22 mouse cellular contexts compared by ENCODE assay signal in the genomic region with DNA sequence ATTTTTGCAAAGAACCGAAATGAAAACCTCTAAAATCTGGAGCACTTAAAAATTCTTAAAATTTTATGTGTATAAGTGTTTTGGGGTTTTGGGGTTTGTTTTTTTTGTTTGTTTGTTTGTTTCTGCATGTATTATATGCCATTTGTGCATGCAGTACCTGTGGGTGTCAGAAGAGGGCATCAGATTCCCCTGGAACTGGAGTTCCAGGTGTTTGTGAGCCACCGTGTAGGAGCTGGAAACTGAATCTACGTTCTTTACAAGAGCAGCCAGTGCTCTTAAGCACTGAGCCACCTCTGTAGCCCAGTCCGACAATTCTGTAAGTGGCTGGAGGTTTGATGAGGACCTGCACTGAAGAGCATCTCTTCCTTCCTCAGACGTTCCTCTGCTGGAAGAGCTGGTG. TPM values are rescaled to one million over a fixed set of nuclear protein-coding genes. Genes with fewer than 3 reads are reported as not detected.
"Had no signal": no experiment of that assay in that cellular context is flagged by ENCODE, and none has a peak within 500 bp of the region (broad histone marks: within the 10 kb centered on the region; RNA-seq: fewer than 3 reads in every experiment).

No protein-coding gene starts in this region.

- DNase-seq: kidney, adult 2 months; kidney, postnatal 14 days; layer of hippocampus, adult 9-11 months; layer of hippocampus, postnatal 36 days; liver; liver, embryonic 13.5 days; lung, adult 2 months; lung, postnatal 10 days; retina, postnatal 1 day; thymus, adult 18-20 months; thymus, postnatal 14 days had no signal

- H3K4me3 ChIP-seq: kidney, embryonic 15.5 days; limb, embryonic 12.5 days; liver, embryonic 13.5 days; midbrain, embryonic 15.5 days; neural tube, embryonic 13.5 days; stomach, embryonic 15.5 days had no signal

- H3K4me2 ChIP-seq: kidney, embryonic 15.5 days; limb, embryonic 12.5 days; liver, embryonic 13.5 days; midbrain, embryonic 11.5 days; midbrain, embryonic 15.5 days; neural tube, embryonic 13.5 days; stomach, embryonic 15.5 days had no signal

- H3K4me1 ChIP-seq: kidney, embryonic 15.5 days; limb, embryonic 12.5 days; liver, embryonic 13.5 days; megakaryocyte, embryonic 14.5 days; midbrain, embryonic 15.5 days; neural tube, embryonic 13.5 days; stomach, embryonic 15.5 days had no signal

- H3K27ac ChIP-seq: kidney, embryonic 15.5 days; limb, embryonic 12.5 days; liver, embryonic 13.5 days; macrophage; midbrain, embryonic 15.5 days; neural tube, embryonic 13.5 days; stomach, embryonic 15.5 days had no signal

- H3K27me3 ChIP-seq: kidney, embryonic 15.5 days; limb, embryonic 12.5 days; liver, embryonic 13.5 days; midbrain, embryonic 15.5 days; neural tube, embryonic 13.5 days; stomach, embryonic 15.5 days had no signal

- H3K9ac ChIP-seq: kidney, embryonic 15.5 days; limb, embryonic 12.5 days; liver, embryonic 13.5 days; midbrain, embryonic 15.5 days; neural tube, embryonic 13.5 days; stomach, embryonic 15.5 days had no signal

- ATAC-seq: midbrain, embryonic 15.5 days had no signal

- H3K9me3 ChIP-seq: liver, embryonic 13.5 days; midbrain, embryonic 15.5 days; neural tube, embryonic 13.5 days; stomach, embryonic 15.5 days had no signal

- H3K36me3 ChIP-seq: kidney, embryonic 15.5 days; limb, embryonic 12.5 days; liver, embryonic 13.5 days; midbrain, embryonic 15.5 days; neural tube, embryonic 13.5 days; stomach, embryonic 15.5 days had no signal

RNA-seq across cellular contexts. Expression of a gene that starts 1.3 kb away (rescaled TPM):
- polyA plus RNA-seq: intestine, embryonic 14.5 days; kidney, adult 2 months; kidney, embryonic 15.5 days; large intestine, adult 2 months; limb, embryonic 12.5 days; liver, embryonic 13.5 days; lung, adult 2 months; macrophage; midbrain, embryonic 11.5 days; midbrain, embryonic 15.5 days; neural tube, embryonic 13.5 days; spleen, adult 2 months; stomach, embryonic 15.5 days had no signal

RNA-seq across cellular contexts. Expression of a gene that starts 39.2 kb away (rescaled TPM):
- polyA plus RNA-seq: macrophage had no signal
